Mouse (Mus musculus): ENCODE measurements around the gene Arsb. TPM values are rescaled to one million over a fixed set of nuclear protein-coding genes. Genes with fewer than 3 reads are reported as not detected.

The Arsb gene
- total RNA-seq, 2 experiments from 2014 or later: 39.7 to 41.9 TPM

DNA sequence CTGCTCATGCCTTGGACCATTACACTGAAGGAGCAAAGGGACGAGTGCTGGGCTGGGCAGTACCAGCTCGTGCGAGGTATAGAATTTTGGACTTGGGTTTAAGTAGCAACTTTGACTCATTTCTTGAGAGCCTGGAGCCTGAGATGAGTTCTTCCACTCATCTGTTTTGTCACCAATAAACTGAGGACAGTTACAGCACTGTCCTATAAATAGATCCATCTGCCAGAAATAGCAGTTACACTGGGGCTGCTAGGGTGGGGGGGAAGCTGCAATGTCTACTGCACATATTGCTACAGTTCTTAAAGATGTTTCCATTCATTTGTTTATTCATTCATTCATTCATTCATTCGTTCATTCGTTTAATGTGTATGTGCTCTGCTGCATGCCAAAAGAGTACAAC, 115.6 kb downstream of the Arsb start:
- DNase-seq (ENCODE audit: low spot score in 2 of 2): no peak

DNA sequence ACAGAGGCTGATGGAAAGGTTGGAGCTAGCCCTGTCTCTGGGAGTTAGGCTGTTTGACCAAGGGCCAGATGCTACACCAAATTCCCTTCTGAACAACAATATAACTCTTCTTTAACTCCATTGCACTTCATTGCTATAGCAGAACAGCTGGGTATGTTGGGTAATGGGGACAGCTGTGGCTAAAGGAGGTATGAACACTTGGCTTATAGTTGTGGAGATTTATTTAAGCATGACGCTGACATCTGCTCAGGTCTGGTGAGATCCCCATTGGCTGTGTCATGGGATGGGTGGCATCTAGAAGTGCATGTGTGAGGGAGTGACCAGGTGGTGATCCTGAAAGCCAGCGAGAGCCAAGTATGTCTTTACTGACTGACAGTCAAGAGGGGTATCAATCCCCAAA, 116.8 kb downstream of the Arsb start:
- DNase-seq (ENCODE audit: low spot score in 2 of 2): no peak

DNA sequence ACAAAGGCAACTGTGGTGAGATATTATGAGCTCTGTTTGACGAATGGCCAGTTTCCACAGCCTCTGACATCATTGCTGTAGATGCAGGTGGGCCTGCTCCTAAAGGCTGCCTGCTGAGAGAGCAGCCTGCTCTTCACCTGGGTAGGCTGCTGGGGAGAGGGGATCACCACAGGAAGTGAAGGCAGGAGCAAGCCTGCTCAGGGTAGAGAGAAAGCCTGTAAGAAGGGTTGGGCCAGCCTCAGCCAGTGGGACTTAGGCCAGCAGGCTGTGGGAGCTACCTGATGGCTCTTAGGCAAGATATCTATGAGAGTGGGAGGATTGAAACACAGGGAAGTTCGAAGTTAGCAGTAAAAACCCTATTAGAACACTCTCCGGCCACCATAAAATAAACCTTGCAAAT, 117.5 kb downstream of the Arsb start:
- no peak for DNase-seq (ENCODE audit: low spot score in 2 of 2)

DNA sequence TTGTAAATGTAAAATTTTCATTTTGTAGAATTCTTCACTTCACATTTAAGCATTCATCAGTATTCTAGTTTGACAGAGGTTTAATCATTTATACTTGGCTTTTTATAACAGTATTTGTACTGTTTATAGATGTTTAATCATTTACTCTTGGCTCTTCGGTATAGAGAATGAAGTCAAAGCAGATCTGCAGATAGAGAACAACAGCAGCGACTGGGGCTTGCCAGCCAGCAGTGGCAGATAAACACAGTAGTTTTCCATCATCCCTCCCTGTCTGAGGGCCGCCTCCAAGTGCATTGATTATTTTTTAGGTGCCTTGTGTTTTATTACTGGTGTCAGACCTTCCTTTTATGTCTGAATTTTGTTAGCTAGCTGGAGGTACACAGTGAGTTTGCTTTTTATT, 118.6 kb downstream of the Arsb start:
- no peak for DNase-seq (ENCODE audit: low spot score in 2 of 2)

DNA sequence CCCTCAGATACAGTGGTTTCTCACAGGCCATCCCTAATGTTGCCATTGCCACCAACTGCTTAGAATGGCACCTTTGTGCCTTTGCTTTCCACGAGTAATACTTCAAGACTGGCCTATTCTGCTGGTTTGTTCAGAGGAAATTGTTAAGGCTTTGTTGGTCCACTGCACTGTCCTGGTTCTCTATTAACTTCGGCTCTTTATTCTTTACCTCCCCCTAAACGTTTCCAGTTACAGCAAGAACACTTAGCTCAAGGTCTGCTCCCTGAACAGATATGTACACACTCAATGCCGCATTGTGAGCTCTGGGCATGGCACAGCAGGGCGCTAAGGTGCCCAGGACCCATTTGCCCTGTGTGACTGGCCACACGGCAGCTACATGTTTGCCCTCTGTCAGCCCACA, 119.8 kb downstream of the Arsb start:
- DNase-seq (ENCODE audit: low spot score in 2 of 2): no peak

DNA sequence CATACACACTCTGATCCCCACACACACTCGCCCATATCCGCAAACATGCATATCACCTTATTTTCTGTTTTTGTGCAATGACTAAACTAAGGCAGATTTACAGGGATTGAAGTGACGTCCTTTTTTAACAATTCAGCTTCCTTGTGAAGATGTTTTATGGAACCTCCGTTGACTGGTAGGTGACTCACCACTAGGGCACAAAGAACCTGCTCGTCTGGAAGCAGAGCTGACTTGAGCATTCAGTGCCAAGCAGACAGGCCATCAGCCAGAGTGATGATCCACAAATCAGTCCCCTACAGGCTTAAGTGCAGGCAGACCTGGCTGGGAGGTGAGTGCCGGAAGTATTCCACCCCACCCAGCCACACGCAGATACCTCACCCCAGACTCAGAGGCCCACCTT, 120.7 kb downstream of the Arsb start:
- no peak for DNase-seq (ENCODE audit: low spot score in 2 of 2)

DNA sequence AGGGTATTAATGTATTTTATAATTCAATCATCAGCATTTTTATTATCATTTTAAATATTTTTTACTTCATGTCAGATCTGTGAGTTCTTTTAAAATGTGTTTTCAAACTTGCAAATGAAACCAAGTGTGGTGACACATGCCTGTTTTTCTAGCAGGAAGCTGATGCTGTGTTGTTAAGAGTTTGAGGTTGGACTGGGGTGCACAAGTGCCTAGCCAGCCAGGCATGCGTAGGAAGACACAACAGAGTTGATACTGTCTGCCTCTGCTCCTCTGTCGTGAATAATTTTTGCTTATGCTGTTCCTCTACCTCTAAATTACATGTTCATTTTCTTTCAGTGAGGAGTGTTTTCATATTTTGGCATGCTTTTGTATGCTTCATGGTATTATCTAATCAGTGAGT, 122.7 kb downstream of the Arsb start:
- DNase-seq (ENCODE audit: low spot score in 2 of 2): no peak

DNA sequence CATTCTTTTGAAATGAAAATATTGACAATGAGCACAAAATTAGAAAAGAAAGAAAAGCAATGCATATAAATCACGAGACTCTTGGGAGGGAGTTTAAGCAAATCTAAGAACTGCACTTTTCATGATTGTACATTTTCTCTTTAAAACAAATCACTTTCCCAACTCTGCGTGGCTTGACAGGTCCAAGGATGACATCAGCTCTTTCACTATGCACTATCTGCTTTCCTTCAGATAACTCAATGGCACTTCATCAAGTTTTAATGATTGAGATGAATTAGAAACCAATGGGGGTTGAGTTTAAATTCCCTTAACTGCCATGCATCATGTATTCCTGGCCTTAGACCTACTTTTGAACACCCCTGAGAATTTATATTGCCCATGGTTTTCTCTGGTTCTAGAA, 124.0 kb downstream of the Arsb start:
- no peak for DNase-seq (ENCODE audit: low spot score in 2 of 2)

DNA sequence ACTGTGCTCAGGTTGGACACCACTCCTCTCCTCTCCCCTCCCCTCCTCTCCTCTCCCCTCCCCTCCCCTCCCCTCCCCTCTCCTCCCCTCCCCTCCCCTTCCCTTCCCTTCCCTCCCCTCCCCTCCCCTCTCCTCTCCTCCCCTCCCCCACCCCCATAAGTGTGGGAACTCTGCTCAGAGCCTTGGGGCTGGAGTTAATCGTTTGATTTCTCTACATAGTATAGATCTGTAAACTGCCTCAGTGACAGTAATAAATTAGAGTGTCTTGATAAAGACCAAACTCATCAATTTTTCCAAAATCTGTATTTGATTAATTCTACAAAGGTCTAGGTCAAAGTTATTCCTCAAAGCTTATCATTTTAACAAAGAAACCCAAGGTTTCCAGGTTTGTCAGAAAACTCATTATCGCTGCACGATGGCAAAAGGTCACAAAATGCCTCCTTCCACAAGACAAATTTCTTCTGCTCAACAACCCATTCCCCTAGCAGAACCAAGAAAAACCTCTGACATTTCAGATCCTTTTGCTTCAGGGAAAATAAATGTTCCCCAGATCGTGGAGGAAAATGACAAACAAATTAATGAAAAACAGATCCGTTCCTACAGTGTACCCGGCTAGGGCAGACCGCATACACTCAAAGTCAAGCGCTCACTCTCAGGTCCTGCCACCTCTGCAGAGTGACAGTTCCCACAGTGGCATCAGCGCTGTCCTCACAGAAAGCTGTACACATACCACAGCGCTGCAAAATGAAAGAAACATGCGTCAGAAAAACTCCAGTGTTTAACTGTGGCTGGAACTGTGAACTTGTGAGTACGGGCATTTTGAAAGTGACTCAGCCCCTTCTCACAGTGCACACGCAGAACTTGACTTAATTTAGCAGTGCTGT, 126.8 kb downstream of the Arsb start:
- DNase-seq (ENCODE audit: low spot score in 2 of 2): no peak

DNA sequence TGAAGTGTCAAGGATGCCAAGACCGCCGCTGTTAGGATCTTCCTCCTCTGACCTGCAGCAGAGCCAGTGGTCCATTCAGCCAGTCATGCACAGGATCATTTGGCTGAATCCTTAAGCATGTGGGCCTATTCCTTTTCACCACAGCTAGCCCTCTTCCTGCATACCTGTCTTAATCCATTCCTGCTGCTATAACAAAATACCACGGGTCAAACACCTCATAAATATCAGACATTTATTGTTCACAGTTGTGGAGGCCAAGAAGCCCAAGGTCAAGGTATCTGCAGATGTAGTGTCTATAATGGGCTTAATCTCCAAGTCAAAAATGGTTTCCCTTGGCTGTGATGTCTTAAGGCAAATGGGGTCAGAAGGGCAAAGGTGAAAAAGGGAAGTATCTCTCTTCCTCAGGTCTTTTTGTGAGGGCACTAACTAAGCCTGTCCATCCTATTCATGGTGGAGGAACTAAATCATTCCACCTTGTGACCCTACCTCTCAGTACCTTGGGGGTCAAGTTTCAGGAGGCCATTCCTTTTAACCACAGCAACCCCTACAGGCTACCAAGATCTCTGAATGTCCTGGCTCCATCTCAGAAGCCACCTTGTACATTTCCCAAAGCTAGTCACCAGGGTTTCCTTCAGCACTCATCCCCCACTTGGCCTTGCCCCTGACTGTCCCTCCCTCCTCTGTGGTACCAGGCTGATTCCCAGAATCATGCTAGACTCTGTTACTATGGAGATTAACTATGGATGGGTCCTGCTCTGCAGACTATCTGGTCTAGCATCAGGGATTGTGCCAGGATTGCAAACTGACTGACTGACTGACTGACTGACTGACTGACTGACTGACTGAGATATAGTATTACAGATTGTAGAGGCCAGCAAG, 128.2 kb downstream of the Arsb start:
- DNase-seq (ENCODE audit: low spot score in 2 of 2): no peak

DNA sequence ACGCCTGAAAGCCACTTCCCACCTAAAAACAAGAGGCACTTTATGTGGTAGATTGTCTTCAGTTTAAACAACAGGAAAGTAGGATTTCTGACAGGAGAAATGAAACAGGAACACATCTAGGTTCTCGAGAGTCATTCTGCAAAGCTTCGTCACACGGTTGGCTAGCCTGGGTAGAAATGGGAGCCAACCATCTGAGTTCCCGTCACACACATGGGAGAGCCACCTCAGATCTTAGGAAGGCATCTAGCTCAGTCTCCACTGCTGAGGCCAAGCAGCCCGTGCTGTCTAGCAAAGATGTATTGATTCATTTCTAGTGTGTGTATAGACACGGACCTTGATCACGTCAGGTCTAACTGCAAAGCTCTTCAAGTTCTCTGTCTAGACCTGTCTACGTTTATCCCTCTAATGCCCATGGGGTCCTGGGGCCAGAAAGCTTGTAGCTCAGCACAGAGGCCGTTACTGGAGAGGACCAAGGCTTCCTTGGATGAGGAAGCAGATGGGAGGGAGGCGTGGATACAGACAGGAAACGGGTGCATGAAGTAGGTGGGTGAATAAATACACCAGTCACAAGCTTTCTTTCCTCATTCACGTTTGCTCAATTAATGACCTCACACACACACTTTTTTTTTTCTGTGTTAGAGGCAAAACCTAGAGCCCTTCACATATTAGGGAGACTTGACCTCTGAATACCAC, 129.7 kb downstream of the Arsb start:
- DNase-seq (ENCODE audit: low spot score in 2 of 2): no peak

DNA sequence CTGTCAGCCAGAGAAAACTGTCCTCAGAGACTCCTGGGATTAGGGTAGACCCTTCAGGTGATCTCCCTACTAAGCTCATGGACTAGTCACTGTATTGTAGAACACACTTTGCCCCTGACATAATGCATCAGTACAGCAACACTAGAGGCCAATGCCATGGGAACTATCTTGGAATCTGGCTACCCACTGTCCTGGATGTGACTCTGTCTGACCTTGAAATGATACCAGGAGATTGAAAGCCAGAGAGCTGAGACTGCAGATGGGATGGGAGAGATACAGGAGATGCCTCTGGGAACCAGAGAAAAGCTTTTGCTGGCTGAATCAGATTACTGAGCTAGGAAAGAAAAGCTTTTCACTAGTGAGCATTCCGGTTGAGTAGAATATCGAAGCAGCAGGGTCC, 130.7 kb downstream of the Arsb start:
- no peak for DNase-seq (ENCODE audit: low spot score in 2 of 2)

DNA sequence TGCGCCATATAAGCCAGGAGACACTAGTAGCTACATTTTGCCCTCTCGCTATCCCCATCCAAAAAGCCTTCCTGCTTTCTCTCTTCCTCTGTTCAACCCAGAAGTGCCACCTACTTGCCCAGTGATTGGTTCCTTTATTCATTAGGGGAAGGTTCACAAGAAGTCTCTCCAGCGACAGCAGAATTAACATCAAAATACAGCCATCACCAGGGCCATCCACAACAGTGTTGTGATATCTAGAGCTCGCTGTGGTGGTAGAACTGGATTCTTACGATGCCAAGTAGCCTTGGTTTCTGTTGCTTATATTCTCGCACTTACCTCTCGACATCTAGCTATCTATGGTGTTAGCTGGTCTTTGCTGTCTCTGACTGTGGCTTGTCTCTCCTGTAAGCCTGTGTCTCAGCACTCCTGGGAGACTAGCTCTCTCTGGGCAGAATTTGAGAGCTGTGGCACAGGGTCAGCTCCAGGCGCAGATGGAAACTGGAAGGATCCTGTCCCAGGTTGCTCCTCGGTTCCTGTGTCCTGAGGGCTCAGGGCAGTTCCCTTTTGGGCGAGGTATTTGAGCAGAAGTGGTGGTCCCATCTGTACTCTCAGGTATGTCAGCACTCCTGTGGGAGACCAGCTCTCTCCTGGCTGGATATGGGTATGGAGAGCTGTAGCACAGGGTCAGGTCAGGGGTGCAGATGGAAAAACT, 135.3 kb downstream of the Arsb start:
- DNase-seq (ENCODE audit: low spot score in 2 of 2): no peak

DNA sequence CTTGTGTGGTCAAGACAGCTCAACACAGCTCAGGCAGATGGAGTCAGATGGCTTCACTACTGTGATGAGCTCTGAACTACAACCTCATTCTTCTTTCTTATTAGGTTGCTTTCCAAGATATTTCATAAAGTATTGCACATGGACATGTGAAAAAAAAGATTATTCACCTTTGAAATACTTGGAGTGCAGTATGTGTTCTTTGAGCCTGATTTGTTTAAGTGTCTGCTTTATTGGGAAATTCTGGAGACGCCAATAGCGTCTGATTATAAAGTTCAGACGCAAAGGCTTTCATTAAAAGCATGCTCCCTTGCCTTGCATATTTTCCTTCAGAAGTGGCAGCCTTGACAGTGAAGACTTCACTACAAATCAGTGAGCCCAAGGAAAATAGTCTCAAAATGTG, 136.5 kb downstream of the Arsb start:
- no peak for DNase-seq (ENCODE audit: low spot score in 2 of 2)

DNA sequence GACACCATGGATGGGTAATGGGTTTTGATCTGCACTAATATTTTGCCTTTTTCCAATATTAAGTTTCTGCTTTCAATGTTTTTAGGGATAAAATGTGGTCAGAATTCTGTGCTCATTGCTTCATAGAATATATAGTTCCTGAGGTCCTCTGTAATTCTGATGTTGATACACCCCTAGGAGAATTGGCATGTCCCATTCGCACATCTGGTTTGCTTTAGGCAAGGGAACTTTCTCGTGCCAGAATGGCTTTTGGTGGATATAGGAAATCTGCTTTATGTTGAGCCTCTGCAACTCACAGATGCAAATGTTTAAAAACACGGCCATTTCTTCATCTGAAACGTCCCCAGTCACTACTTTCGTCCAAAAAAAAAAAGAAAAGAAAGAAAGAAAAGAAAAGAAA, 138.4 kb downstream of the Arsb start:
- no peak for DNase-seq (ENCODE audit: low spot score in 2 of 2)

DNA sequence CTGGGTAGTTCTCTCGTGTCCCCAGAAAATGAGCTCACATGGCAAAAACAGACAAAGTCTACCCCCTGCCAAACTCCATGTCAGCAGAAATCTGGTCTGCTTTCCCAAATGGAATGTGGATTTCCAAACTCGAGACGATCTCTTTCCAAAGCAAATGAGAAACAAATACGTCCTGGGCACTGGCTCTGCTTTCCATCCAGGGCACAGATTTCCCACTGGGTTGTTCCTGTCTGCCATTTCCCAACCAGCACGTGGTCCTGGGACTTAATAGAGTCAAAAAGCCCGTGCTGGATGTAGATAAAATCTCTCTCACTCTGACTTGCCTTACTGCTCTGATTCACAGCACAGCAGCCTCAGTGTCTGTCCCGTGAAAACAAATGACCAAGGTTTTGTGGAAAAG, 139.6 kb downstream of the Arsb start:
- no peak for DNase-seq (ENCODE audit: low spot score in 2 of 2)

DNA sequence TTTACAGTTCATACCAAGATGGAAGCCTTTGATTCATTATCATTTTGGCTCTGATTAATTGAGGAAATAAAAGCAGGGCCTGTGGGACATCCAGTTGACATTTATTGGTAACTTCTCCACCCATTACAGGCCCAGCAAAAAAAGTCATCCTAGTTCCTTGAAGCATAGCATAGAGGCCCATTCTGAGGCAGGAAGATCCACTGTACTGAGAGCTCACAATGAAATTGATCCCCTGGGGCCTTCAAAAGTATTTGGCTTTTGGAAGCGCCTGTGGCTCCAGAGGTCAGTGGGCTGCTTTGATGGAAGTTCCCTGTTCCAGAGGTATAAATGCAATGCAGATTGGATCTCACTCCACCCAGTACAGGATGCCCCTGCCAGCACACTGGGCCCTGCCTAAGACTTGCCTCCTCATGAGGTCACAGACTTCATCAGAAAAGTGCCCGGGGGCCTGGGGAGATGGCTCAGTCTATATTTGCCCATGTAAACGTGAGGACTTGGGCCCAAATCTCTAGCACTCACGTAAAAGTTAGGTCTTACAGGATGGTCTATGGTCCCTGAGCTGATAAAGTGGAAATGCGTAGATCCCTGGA, 141.0 kb downstream of the Arsb start:
- no peak for DNase-seq (ENCODE audit: low spot score in 2 of 2)

DNA sequence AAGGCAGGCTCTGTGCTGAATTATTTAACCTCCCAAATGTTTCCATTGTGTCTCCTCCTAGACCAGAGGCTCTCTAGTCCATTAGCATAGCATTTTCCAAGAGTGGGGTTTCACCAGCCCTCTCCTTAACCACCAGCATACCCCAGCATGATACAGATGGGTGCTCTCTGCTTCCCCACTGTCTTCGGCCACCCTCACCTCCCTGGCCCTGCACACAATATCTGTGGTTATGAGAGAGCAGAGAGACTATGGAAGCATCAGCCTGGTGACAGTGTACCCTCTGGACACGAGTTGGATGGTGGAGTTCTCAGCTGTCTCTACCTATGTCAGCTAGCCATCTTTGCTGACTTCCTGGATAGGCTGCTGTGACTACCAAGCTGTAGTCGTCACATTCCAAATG, 142.8 kb downstream of the Arsb start:
- DNase-seq (ENCODE audit: low spot score in 2 of 2): no peak

DNA sequence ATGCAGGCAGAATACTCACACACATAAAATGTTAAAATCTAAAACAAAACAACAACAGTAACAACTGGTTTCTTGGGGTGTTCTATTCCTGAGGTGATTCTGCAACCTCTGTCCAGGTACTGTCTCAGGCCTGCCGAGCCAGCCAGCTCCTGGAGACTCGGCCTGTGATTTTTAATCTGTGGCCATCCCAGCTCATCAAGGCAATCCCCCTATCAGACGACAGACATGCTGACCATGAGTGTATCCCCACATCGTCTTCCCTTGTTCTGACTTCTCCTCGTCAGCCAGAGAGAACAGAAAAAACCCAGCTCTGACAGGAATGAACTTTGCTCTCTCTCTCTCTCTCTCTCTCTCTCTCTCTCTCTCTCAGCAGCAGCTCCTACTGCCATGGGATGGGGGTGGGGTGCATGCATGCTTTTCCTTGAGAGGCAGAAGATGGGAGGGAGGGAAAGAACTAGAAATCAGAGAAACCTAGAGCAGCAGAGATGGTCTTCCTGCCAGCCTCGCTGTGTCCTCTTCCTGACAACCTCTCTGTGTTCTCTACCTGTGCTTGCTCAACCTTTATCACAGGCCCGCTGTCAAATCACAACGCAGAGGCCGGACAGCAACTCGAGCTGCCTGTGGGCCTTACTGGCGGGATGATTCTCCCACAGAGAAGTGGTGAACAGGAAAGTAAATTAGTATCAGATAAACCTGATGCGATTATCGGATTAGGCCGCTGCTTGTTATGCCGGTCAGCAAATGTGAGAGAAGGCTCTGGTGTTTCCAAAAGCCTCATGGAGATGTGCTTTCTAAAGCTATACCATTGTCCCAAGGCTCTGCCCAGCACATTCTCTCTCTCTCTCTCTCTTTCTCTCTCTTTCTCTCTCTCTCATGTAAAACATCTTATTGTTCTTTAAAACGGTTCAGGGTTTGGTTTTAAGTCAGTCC, 144.5 kb downstream of the Arsb start:
- no peak for DNase-seq (ENCODE audit: low spot score in 2 of 2)

DNA sequence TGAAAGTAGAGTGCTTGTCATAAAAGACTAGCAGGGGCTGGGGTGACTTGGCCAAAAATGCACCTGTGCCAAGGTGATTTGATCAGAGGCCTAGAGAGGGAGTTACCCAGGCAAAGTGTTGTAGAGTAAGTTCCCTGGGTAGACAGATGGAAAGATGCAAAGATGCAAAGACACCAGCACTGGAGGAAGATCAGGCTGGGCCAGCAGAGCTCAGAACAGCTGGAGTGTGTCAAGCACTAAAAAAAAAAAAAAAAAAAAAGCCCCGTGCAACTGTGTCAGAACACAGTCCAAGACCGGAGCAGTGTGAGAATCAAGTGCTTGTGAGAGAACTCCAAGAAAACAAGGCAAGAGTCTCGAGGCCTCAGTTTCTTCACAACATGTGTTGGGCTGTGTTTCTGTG, 148.1 kb downstream of the Arsb start:
- DNase-seq (ENCODE audit: low spot score in 2 of 2): no peak
